Comparison of ENCODE assay signal across 8 mouse cellular contexts in genomic region chr12:69485652-69486651, GRCm38 (mm10).
A peak's percentile ranks its signal among the peaks of the same experiment; 100 is the strongest.
DNase-seq lines count a peak whose midpoint lies in the region; ATAC-seq and TF ChIP-seq lines count a peak whose summit lies in the region.

No protein-coding gene starts in this region.

- H3K9me3 ChIP-seq in lung, embryonic 15.5 days, result no peaks in the 10 kb centered on the region
- H3K9me3 ChIP-seq in neural tube, embryonic 13.5 days, result no peaks in the 10 kb centered on the region

- H3K4me2 ChIP-seq in lung, embryonic 15.5 days, result peak overlapping the region; percentile 44
- H3K4me2 ChIP-seq in neural tube, embryonic 13.5 days, result peak overlapping the region; percentile 42

- intact Hi-C loops in heart, adult 2 months (cut with DNase I), result loop anchor here (1.0 kb wide), 1 partner anchor 15 kb away; no protein-coding TSS in a partner anchor

- no peaks in the 10 kb centered on the region for H3K27me3 ChIP-seq in heart, adult 2 months (ENCODE audit: control insufficient read depth, insufficient read depth, low read length)
- H3K27me3 ChIP-seq in lung, embryonic 15.5 days, result no peaks in the 10 kb centered on the region
- no peaks in the 10 kb centered on the region for H3K27me3 ChIP-seq in neural tube, embryonic 13.5 days

- H3K36me3 ChIP-seq in heart, adult 2 months (ENCODE audit: control insufficient read depth, insufficient read depth, low read length), result no peaks in the 10 kb centered on the region
- H3K36me3 ChIP-seq in lung, embryonic 15.5 days, result no peaks in the 10 kb centered on the region
- no peaks in the 10 kb centered on the region for H3K36me3 ChIP-seq in neural tube, embryonic 13.5 days

- no peaks in the 10 kb centered on the region for H3K79me2 ChIP-seq in heart, adult 2 months (replicated peaks; ENCODE audit: control insufficient read depth, insufficient read depth, low read length)

- peak overlapping the region; percentile 46 for H3K9ac ChIP-seq in heart, adult 2 months (ENCODE audit: low read depth, low read length)
- no peak overlapping the region for H3K9ac ChIP-seq in lung, embryonic 15.5 days
- no peak overlapping the region for H3K9ac ChIP-seq in neural tube, embryonic 13.5 days

- TF ChIP-seq EP300 in heart, adult 2 months (IDR thresholded peaks at IDR 0.05; ENCODE audit: insufficient read depth, low read depth, low read length), result peak; percentile 81

- H3K27ac ChIP-seq in bone marrow macrophage, adult 2 months (ENCODE audit: insufficient read depth, low read depth, low read length), result peak overlapping the region; percentile 97
- H3K27ac ChIP-seq in heart, adult 2 months, result peak overlapping the region; percentile 87
- peak overlapping the region; percentile 37; the same call in 1 of the 2 replicates for H3K27ac ChIP-seq in lung, embryonic 15.5 days
- H3K27ac ChIP-seq in neural tube, embryonic 13.5 days (replicated peaks), result no peak overlapping the region

- DNase-seq in frontal cortex, postnatal 10 days (ENCODE audit: low spot score in 2 of 2), result no peak
- peak; percentile 64 to 80 for DNase-seq in heart, adult 2 months
- DNase-seq in kidney, adult 11 months, result peak; percentile 62
- DNase-seq in adipocyte (ENCODE audit: low spot score), result no peak

- ATAC-seq in frontal cortex, adult (ENCODE audit: low TSS enrichment), result peak; percentile 99
- ATAC-seq in lung, embryonic 15.5 days (ENCODE audit: borderline replicate concordance, extremely low read depth, low FRiP score, low TSS enrichment), result 0 out of 2 replicates have a peak, but pooled peaks have one; percentile 48
- peak; percentile 74; the same call in 1 of the 2 replicates for ATAC-seq in neural tube, embryonic 13.5 days (ENCODE audit: low read depth)

- TF ChIP-seq POLR2A in bone marrow macrophage, adult 2 months (IDR thresholded peaks at IDR 0.05; ENCODE audit: borderline replicate concordance, low read depth, low read length), result no peak
- peak; percentile 57; the same call in 1 of the 2 replicates for TF ChIP-seq POLR2A in heart, adult 2 months (IDR thresholded peaks at IDR 0.05; ENCODE audit: insufficient read depth, low read depth, low read length)

- no peak for TF ChIP-seq CTCF in bone marrow macrophage, adult 2 months (IDR thresholded peaks at IDR 0.05; ENCODE audit: low read depth, low read length)
- no peak for TF ChIP-seq CTCF in heart, adult 2 months (IDR thresholded peaks at IDR 0.05)

- WGBS in heart, adult 2 months, result 24% methylated on average over 14 of the region's 14 CpGs
- 26% methylated on average over 14 of the region's 14 CpGs for WGBS in lung, embryonic 15.5 days
- 29% methylated on average over 14 of the region's 14 CpGs for WGBS in neural tube, embryonic 13.5 days

- H3K4me1 ChIP-seq in bone marrow macrophage, adult 2 months (ENCODE audit: control insufficient read depth, insufficient read depth, low read length), result peaks cover 18% of the 10 kb centered on the region
- H3K4me1 ChIP-seq in heart, adult 2 months (ENCODE audit: control insufficient read depth, insufficient read depth, low read length), result peaks cover 12% of the 10 kb centered on the region
- H3K4me1 ChIP-seq in lung, embryonic 15.5 days, result peaks cover 17% of the 10 kb centered on the region
- H3K4me1 ChIP-seq in neural tube, embryonic 13.5 days (replicated peaks), result peaks cover 9% of the 10 kb centered on the region

- peak overlapping the region; percentile 18 for H3K4me3 ChIP-seq in bone marrow macrophage, adult 2 months (ENCODE audit: insufficient read depth, low read length)
- H3K4me3 ChIP-seq in heart, adult 2 months, result peak overlapping the region; percentile 35
- 0 out of 2 replicates have a peak overlapping the region, but pooled peaks have one; percentile 15 for H3K4me3 ChIP-seq in lung, embryonic 15.5 days
- no peak overlapping the region for H3K4me3 ChIP-seq in neural tube, embryonic 13.5 days

Comparison
In these comparisons a context has a peak if more than half of its experiments do, and no peak if none do; other contexts are left out.
1. ATAC-seq: peak in every context shown above with its lines; median percentile 99 in frontal cortex, adult; 74 in neural tube, embryonic 13.5 days; 48 in lung, embryonic 15.5 days.
2. DNase-seq: peak in heart, adult 2 months (2 of 2) and kidney, adult 11 months (single experiment); none in frontal cortex, postnatal 10 days (0 of 2) and adipocyte (single experiment).